Mouse (Mus musculus): ENCODE results near the gene Me1. TPM values are rescaled to one million over a fixed set of nuclear protein-coding genes. Genes with fewer than 3 reads are reported as not detected.

Me1 gene
- polyA plus RNA-seq, 1 experiment from 2014 or later: 26.2 TPM

DNA sequence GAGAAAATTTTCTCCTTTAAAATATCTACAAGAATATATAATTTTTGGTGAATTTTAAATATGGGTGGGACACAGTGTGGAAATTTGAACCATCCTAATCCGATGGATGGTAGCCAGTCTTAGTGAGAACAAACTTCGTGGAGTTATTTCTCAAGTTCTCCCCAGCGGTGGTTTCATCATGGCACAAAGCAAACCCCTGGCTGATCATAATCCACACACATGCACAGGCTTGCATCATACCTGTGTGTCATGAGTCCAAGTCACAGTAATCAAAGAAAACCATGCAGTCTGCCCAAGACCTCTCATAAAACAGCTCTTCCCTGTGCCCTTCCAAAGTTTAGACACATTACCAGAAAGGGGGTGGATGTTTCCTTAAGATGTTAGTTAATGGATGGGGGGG, 34.1 kb upstream of the Me1 start:
- Histone ChIP-seq H3K4me1 (replicated peaks; ENCODE audit: control insufficient read depth, insufficient read depth, low read length) (no peaks in the 10 kb centered on the region), H3K9me3 (ENCODE audit: control insufficient read depth, low read length) (no peaks in the 10 kb centered on the region), H3K27ac (ENCODE audit: low read length) (no peak overlapping the region), H3K36me3 (ENCODE audit: control insufficient read depth, insufficient read depth, low read length) (no peaks in the 10 kb centered on the region), H3K27me3 (ENCODE audit: control insufficient read depth, insufficient read depth, low read depth, low read length) (no peaks in the 10 kb centered on the region), H3K4me2 (ENCODE audit: low read depth, low read length) (no peak overlapping the region), H3K9ac (ENCODE audit: low read length) (no peak overlapping the region), H3K4me3 (ENCODE audit: low read length) (no peak overlapping the region)
- no peak for ATAC-seq (ENCODE audit: low read depth)
- WGBS: 89% methylated on average over 3 of the region's 3 CpGs

DNA sequence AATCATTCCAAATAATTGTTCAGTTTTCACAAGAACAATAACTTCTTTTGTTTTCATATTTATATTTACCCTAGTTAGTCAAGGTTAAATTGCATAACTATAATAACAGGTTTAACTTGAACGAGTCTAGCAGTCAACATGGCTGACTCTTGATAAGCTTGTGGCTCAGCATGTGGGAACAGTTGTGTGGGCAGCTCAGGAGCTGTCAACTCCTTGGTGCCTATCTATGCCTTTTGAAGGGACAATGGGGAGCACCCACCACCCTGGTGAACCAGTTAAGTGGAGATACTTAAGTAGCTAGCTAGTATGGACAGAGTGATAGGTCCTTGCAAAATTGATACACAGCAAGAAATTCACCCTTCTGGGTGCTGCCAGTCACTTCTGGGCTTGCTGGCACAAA, 33.3 kb upstream of the Me1 start:
- Histone ChIP-seq H3K9me3 (ENCODE audit: control insufficient read depth, low read length) (no peaks in the 10 kb centered on the region), H3K4me2 (ENCODE audit: low read depth, low read length) (no peak overlapping the region), H3K27me3 (ENCODE audit: control insufficient read depth, insufficient read depth, low read depth, low read length) (no peaks in the 10 kb centered on the region), H3K36me3 (ENCODE audit: control insufficient read depth, insufficient read depth, low read length) (no peaks in the 10 kb centered on the region), H3K4me3 (ENCODE audit: low read length) (no peak overlapping the region), H3K4me1 (replicated peaks; ENCODE audit: control insufficient read depth, insufficient read depth, low read length) (no peaks in the 10 kb centered on the region), H3K9ac (ENCODE audit: low read length) (no peak overlapping the region), H3K27ac (ENCODE audit: low read length) (no peak overlapping the region)
- WGBS: 49% methylated on average over 1 of the region's 1 CpGs
- ATAC-seq (ENCODE audit: low read depth): no peak

DNA sequence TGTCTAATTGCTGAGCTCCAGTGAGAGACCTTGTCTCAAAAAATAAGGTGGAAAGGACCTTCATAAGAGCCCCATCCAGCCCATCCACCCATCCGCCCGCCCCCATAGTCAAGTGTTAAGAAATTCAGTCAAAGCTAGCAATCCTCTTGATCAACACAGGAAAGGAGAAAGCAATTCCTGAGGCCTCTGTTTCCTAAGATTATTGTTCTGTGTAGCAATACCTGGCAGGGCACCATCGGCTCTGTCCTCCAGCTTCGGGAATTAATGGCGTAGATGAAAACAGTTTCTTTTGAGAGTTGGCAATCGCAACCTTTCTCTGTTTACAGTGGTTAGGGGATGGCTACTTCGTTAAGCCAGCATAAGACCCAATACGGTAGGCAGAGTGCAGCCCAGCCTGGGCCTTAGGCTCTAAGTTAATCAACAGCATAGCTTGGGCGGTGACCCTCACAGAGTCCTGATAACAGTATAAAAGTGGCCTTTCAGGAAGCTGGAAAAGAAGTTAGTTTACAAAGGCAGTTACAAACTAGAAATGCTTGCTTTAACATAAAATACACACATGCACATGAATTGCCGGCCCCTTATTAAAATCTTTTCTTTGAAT, 32.6 kb upstream of the Me1 start:
- 72% methylated on average over 10 of the region's 10 CpGs for WGBS
- H3K27me3 ChIP-seq (ENCODE audit: control insufficient read depth, insufficient read depth, low read depth, low read length): no peaks in the 10 kb centered on the region
- H3K4me3 ChIP-seq (ENCODE audit: low read length): no peak overlapping the region
- no peaks in the 10 kb centered on the region for H3K9me3 ChIP-seq (ENCODE audit: control insufficient read depth, low read length)
- ATAC-seq (ENCODE audit: low read depth): peak; percentile 36; the same call in 1 of the 2 replicates
- no peak overlapping the region for H3K27ac ChIP-seq (ENCODE audit: low read length)
- no peak overlapping the region for H3K4me2 ChIP-seq (ENCODE audit: low read depth, low read length)
- H3K36me3 ChIP-seq (ENCODE audit: control insufficient read depth, insufficient read depth, low read length): no peaks in the 10 kb centered on the region
- no peaks in the 10 kb centered on the region for H3K4me1 ChIP-seq (replicated peaks; ENCODE audit: control insufficient read depth, insufficient read depth, low read length)
- H3K9ac ChIP-seq (ENCODE audit: low read length): no peak overlapping the region

DNA sequence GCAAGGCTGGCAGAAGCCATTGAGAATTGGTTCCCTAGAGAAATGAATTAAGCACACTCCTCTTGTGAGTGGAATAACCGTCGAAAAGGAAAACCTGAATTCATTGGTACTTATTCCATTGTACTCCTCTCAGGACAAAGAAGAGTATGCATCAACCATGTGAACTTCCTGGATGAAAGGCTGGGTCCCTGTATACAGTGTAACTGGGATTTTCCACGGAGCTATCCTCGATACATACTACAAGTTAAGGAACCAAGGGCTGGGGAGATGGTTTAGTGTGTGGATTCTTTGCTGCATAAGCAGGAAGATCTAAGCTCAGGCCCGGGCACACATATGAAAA, 30.6 kb upstream of the Me1 start:
- no peak for ATAC-seq (ENCODE audit: low read depth)
- WGBS: 90% methylated on average over 5 of the region's 5 CpGs
- H3K4me2 ChIP-seq (ENCODE audit: low read depth, low read length): no peak overlapping the region

DNA sequence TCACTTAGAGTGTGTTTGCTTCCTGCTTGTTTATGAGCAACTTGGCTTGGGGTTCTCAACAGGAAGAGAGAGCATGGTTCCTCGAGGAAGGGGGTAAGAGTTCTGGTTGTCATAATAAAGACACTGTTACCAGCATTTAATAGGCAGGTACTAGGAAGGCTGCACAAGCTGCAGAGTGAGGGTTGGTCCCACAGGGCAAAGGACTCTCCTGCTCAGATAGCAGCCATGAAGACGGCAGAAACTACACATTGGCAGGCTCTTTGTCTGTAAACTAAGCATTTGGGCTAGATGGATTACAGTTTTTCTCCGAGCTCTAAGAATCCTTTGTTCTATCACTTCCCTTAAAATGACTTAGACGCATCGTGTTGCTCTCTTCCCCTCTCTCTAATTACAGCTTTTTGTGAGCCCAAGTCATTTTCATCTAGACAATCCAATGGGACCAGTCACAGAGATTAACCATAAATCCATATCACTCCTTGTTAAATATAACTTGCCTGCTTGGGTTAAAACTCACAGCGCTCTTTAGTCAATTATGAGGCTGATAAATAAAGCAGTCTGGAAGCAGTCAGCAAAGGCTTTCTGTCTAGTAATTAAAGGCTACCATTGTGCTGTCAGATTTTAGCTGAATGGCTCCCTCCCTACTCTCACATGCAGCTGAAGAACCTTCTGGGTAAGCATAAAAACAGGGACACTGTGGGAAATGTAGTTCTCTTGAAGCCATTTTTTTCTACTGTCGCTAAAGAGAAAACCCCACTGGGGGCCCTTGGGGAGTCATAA, 30.0 kb upstream of the Me1 start:
- H3K4me3 ChIP-seq (ENCODE audit: low read length): no peak overlapping the region
- 59% methylated on average over 7 of the region's 7 CpGs for WGBS
- H3K9ac ChIP-seq (ENCODE audit: low read length): no peak overlapping the region
- H3K4me1 ChIP-seq (replicated peaks; ENCODE audit: control insufficient read depth, insufficient read depth, low read length): no peaks in the 10 kb centered on the region
- no peak overlapping the region for H3K27ac ChIP-seq (ENCODE audit: low read length)
- H3K9me3 ChIP-seq (ENCODE audit: control insufficient read depth, low read length): no peaks in the 10 kb centered on the region
- H3K36me3 ChIP-seq (ENCODE audit: control insufficient read depth, insufficient read depth, low read length): no peaks in the 10 kb centered on the region
- H3K4me2 ChIP-seq (ENCODE audit: low read depth, low read length): no peak overlapping the region
- no peaks in the 10 kb centered on the region for H3K27me3 ChIP-seq (ENCODE audit: control insufficient read depth, insufficient read depth, low read depth, low read length)
- ATAC-seq (ENCODE audit: low read depth): no peak

More for the DNA sequence above, 30.6 kb upstream of the Me1 start:
- Histone ChIP-seq H3K4me1 (replicated peaks; ENCODE audit: control insufficient read depth, insufficient read depth, low read length) (no peaks in the 10 kb centered on the region), H3K4me3 (ENCODE audit: low read length) (no peak overlapping the region), H3K27ac (ENCODE audit: low read length) (no peak overlapping the region), H3K27me3 (ENCODE audit: control insufficient read depth, insufficient read depth, low read depth, low read length) (no peaks in the 10 kb centered on the region), H3K9me3 (ENCODE audit: control insufficient read depth, low read length) (no peaks in the 10 kb centered on the region), H3K9ac (ENCODE audit: low read length) (no peak overlapping the region), H3K36me3 (ENCODE audit: control insufficient read depth, insufficient read depth, low read length) (no peaks in the 10 kb centered on the region)

DNA sequence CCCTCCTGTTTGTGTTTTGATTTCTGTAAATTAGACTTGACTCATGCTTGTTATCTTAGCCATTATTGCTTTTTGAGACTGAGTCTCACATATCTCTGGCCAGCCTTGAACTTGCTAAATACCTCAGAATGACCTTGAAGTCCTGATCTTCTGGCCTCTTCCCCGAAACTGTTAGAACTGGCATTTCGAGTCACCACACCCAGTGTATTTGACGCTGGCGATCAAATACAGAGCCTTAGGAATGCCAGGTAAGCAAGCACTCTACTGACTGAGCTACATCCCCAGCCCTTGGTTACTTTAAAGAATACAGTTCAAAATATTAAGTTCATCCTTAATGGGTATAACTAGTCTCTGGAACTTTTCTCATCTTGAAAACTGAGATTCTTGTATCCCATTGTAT, 29.3 kb upstream of the Me1 start:
- no peaks in the 10 kb centered on the region for H3K36me3 ChIP-seq (ENCODE audit: control insufficient read depth, insufficient read depth, low read length)
- no peak overlapping the region for H3K9ac ChIP-seq (ENCODE audit: low read length)
- no peak overlapping the region for H3K4me2 ChIP-seq (ENCODE audit: low read depth, low read length)
- H3K4me1 ChIP-seq (replicated peaks; ENCODE audit: control insufficient read depth, insufficient read depth, low read length): no peaks in the 10 kb centered on the region
- ATAC-seq (ENCODE audit: low read depth): no peak
- no peaks in the 10 kb centered on the region for H3K9me3 ChIP-seq (ENCODE audit: control insufficient read depth, low read length)
- no peak overlapping the region for H3K4me3 ChIP-seq (ENCODE audit: low read length)
- 67% methylated on average over 4 of the region's 4 CpGs for WGBS
- no peaks in the 10 kb centered on the region for H3K27me3 ChIP-seq (ENCODE audit: control insufficient read depth, insufficient read depth, low read depth, low read length)
- H3K27ac ChIP-seq (ENCODE audit: low read length): no peak overlapping the region

DNA sequence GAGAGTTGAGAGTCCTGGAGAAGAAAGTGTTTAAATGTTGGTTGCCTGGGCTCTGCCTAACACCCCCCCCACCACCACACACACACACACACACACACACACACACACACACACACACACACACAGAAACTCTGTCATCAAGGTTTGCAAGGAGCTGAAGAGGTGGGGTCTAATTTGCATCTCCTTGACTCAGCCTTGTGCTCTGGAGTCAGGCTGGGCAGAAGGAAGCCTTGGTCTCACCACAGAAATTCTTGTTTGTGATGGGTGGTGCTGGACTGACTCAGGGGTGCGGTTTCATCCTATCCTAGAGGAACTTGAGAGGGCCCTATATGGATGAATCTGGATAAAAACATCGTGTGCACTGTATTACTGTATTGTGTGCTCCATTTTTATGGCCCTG, 25.0 kb upstream of the Me1 start:
- 78% methylated on average over 2 of the region's 2 CpGs for WGBS
- ATAC-seq (ENCODE audit: low read depth): no peak
- H3K36me3 ChIP-seq (ENCODE audit: control insufficient read depth, insufficient read depth, low read length): no peaks in the 10 kb centered on the region
- H3K9me3 ChIP-seq (ENCODE audit: control insufficient read depth, low read length): no peaks in the 10 kb centered on the region
- H3K9ac ChIP-seq (ENCODE audit: low read length): no peak overlapping the region
- no peak overlapping the region for H3K4me3 ChIP-seq (ENCODE audit: low read length)
- no peaks in the 10 kb centered on the region for H3K4me1 ChIP-seq (replicated peaks; ENCODE audit: control insufficient read depth, insufficient read depth, low read length)
- H3K27ac ChIP-seq (ENCODE audit: low read length): no peak overlapping the region
- H3K27me3 ChIP-seq (ENCODE audit: control insufficient read depth, insufficient read depth, low read depth, low read length): no peaks in the 10 kb centered on the region
- H3K4me2 ChIP-seq (ENCODE audit: low read depth, low read length): no peak overlapping the region

DNA sequence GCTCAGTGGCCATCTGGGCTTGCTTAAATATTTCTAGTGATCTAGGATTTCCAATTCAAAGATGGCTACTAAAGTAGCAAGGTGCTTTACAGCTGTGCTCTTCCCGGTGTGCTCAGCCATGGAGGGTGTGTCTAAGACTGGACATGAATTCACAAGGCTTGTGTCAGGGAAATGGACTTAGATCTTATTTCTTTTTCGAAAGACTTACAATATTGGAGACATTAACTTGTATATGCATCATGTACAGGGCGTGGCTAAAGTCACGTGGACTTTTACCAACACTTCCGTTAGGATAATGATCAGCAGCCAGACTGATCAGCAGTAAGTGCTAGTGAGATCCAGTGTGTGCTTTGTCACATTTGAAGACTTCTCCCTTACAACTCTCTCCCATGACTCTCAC, 24.5 kb upstream of the Me1 start:
- Histone ChIP-seq H3K27me3 (ENCODE audit: control insufficient read depth, insufficient read depth, low read depth, low read length) (no peaks in the 10 kb centered on the region), H3K9me3 (ENCODE audit: control insufficient read depth, low read length) (no peaks in the 10 kb centered on the region), H3K4me1 (replicated peaks; ENCODE audit: control insufficient read depth, insufficient read depth, low read length) (no peaks in the 10 kb centered on the region), H3K36me3 (ENCODE audit: control insufficient read depth, insufficient read depth, low read length) (no peaks in the 10 kb centered on the region), H3K4me2 (ENCODE audit: low read depth, low read length) (no peak overlapping the region), H3K4me3 (ENCODE audit: low read length) (no peak overlapping the region), H3K27ac (ENCODE audit: low read length) (no peak overlapping the region), H3K9ac (ENCODE audit: low read length) (no peak overlapping the region)
- no peak for ATAC-seq (ENCODE audit: low read depth)
- WGBS: 84% methylated on average over 5 of the region's 5 CpGs

DNA sequence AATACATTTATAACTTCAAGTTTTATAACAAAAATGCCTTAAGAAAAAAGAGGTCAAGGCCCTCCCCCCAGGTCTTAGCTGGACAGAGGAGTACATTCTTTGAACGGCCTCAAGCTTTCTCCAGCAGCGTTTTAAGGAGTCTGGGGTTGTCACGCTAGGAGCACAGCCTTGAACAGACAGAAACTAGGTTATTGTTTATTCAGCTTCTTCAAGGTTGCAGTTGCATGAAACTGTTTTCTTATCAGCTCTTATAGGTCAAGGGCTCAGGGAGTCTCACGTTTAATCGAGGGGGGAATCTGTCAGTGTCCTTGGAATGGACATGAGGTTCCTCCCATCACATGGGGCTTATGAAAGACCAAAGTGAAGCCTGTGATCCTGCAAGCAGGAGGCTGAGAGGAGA, 21.4 kb upstream of the Me1 start:
- Histone ChIP-seq H3K4me3 (ENCODE audit: low read length) (no peak overlapping the region), H3K9ac (ENCODE audit: low read length) (no peak overlapping the region), H3K4me2 (ENCODE audit: low read depth, low read length) (no peak overlapping the region), H3K4me1 (replicated peaks; ENCODE audit: control insufficient read depth, insufficient read depth, low read length) (no peaks in the 10 kb centered on the region), H3K9me3 (ENCODE audit: control insufficient read depth, low read length) (no peaks in the 10 kb centered on the region), H3K36me3 (ENCODE audit: control insufficient read depth, insufficient read depth, low read length) (no peaks in the 10 kb centered on the region), H3K27ac (ENCODE audit: low read length) (no peak overlapping the region), H3K27me3 (ENCODE audit: control insufficient read depth, insufficient read depth, low read depth, low read length) (no peaks in the 10 kb centered on the region)
- no peak for ATAC-seq (ENCODE audit: low read depth)
- WGBS: 30% methylated on average over 5 of the region's 5 CpGs

All from lung, embryonic 16.5 days (tissue).